Mouse (Mus musculus) neural tube, embryonic 10.5 days (tissue): Measurements from ENCODE around the gene Ghr.

ENCODE experiments used
- DNase-seq: peaks from one replicate; pipeline ENCODE4 v3.0.0-alpha.2; 2017; ENCODE audit warnings: low spot score; ENCODE audit errors: extremely low spot score

Gene Ghr

DNA sequence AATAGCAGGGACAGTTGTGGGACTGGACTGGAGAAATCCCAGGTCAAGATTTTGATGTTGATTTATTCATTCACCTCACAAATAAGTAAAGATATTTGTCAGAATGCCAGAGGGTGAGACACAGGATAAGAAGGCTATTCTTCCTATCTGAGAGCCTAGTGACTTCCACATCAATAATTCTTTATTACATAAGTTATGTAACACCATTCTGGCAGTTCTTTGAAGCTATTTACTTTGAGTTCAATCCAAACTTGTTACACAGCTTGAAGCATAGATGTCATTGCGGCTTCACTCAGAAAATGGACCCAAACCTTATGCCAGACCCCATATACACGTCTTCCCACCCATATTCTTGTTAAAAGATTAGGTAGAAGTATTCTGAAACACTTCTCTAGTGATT lies 133.7 kb downstream of the Ghr start:
- no peak for DNase-seq

DNA sequence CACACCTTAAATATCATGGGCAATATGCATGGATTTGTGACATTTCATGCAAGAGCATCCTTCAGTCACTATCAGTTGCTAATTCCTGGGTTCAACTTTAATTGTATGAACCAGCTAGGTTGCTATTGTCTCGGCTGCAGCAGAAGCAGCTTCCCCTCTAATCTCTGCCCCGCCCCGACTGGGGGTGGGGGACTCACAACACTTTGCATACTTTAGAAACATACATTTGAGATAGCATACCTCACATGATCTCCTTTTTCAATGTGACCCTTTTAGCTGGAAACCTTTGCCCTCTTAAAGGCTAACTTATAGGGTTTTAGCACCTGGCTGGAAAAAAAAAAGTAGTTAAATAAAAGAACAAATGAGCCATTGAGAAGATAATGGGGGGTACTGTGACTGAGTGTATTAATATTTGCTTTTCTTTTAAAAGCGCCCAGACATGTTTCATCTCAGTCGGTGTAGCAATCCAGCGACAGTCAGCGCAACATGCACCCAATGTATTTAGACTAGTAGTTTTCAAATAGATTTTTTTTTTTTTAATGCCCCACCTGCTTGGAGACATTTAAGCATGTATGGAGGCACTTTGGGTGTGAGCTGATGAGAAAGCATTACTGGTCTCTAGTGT lies 137.9 kb downstream of the Ghr start:
- DNase-seq = no peak

DNA sequence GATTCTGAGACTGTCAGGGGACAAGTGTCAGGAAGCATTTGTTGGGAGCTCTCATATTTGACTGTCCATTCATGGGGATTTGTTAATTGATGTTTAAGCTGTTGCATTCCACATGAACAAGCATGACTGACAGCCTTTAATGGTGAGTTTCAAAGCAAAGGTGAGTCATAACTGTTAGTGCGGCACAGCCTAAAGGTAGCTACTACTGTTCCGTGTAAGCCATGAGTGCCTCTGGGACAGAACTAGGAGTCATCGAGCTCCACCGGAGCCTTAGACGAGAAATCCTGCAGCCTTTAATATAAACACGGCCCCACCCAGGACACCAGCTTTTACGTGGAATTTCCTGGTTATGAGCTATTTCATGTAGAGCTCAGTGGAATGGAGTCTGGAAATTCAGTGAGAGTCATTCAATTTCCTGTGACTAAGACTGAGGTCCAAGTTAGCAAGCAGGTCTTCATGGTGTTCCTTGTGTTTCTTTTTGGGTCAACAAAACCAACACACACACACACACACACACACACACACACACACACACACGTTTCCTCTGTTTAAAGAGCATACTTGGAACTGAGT lies 138.8 kb downstream of the Ghr start:
- DNase-seq = no peak

GRCm38 (mm10) chr15:3441506-3442286 lies 141.6 kb downstream of the Ghr start:
- DNase-seq = no peak

GRCm38 (mm10) chr15:3437381-3437780 lies 145.9 kb downstream of the Ghr start:
- no peak for DNase-seq

DNA sequence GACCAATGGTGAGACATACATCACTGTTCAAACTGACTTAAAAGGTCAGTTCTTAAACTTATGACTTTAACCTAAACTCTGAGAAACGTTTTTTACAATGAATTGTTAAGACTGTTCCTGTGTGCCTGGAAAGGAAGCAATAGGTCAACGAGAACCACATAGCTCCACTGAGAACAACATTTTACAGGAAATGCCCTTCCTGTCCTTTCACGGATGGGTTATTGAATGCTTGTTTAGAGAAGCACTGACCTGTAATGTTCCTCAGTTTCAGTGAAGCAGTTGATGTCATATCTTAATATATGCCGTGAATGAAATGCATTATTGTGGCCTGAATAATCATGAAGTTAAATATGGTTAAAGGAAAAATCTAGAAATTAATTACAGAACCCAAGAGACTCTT lies 147.7 kb downstream of the Ghr start:
- DNase-seq = no peak

GRCm38 (mm10) chr15:3434461-3434860 lies 148.8 kb downstream of the Ghr start:
- DNase-seq = no peak

DNA sequence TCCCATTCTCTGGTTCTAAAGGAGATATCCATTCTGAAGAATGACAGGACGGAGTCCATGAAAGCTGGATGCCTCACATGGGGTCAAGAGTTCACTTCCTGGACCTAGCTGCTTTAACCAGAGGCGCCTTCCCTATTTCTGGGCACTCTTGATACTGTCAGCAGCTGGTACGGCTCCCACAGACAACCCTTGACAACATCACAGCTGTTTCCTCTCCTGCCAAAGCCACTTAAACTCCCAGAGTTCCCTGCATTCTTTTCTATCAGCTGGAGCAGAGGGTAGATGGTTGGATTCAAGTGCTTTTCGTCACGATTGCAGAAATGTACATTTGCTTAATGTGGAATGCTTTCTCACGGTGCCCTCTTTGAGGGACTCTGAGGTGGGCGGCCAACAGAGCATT lies 150.0 kb downstream of the Ghr start:
- DNase-seq = no peak

GRCm38 (mm10) chr15:3432823-3433222 lies 150.5 kb downstream of the Ghr start:
- no peak for DNase-seq

GRCm38 (mm10) chr15:3429417-3429816 lies 153.9 kb downstream of the Ghr start:
- no peak for DNase-seq

DNA sequence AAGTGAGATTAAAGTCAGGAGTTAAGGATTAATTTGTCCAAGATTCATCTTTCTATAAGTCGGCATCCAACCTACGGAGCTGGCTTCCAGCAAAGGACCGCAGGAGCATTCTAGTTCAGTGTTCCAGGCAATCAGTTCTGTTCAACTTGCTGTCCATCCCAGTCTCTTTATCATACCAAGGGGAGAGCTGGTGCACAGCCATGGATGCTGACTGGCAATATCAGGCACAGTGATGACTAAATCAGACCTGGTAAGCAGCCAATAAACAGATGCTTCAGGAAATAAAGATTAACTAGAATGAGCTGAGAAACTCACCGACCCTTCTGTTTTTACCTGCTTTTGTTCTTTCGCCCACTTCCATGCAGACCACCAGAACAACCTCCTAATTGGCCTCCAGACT lies 154.3 kb downstream of the Ghr start:
- DNase-seq = no peak

DNA sequence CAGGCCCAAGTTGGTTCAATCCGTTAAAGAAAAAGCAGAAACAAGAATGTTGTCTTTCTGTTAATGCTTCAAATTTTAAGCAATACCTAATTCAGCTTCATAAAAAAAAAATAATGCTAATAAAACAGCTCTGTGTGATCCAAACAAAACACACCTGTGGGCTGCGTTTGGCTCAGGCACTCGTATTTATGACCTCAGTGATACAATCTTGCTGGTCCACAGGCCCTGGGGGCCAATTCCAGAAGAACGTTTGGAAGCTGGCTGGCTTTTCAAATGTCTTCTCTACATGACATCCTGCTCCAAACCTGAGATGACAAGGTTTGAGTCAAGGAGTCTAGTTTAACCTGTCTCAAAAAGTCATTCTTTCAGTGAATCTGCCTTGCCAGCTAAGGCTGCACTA lies 156.9 kb downstream of the Ghr start:
- no peak for DNase-seq

DNA sequence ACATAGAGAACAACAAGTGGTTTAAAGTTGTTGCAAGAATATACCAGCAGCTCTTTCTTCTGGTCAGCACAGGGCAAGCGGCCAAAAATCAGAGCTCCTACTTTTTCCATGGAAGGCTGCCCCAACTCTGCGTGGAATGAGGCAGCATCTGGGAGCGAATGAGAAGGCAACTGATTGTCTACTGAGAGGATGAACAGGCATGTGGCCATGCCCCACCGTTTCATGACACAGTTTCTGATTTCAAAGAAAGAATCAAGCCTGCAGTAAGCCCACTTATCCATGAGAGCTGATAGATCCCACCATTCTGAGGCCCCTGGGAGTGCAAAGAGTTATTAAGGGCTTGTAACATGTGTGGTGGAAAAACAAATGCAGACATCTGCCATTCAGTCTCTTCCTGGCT lies 160.1 kb downstream of the Ghr start:
- DNase-seq = no peak

DNA sequence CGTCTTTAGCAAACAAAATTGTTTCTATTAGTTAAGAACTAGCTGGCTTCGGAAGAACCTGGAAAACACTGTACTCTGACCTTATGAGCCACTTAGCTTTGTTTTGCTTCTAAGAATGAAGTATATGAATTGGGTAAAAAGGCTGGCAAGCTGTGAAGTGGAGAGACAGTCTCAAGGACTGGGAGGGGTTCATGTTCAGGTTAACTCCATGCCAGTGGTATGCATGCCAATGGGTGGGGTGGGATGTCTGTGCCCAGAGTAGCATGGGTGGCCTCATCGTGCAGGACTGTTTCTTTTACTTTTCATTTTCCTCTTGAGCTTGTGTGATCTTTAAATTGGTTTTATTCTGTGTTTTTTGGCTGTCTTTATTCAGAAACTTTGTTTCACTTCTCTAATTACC lies 165.6 kb downstream of the Ghr start:
- DNase-seq = no peak

GRCm38 (mm10) chr15:3413103-3413502 lies 170.2 kb downstream of the Ghr start:
- DNase-seq = no peak

DNA sequence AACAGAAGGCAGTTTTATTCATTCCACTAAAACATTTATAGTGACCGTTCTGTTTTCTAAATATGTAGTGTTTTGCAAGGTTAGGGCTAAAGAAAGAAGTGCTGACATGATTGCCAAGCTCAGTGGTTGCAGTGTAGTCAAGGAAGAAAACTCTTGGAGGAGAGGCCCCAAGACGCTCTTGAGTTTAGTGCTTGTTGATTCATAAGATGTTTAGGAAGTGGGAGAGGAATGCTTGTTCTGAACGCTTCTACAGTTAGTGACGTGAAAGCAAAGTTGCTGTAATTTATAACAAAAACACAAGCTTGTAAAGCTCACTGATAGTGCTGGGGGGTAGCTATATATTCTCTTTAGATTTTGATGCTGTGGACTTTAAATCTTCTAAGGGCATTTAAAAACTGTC lies 174.8 kb downstream of the Ghr start:
- DNase-seq = no peak

DNA sequence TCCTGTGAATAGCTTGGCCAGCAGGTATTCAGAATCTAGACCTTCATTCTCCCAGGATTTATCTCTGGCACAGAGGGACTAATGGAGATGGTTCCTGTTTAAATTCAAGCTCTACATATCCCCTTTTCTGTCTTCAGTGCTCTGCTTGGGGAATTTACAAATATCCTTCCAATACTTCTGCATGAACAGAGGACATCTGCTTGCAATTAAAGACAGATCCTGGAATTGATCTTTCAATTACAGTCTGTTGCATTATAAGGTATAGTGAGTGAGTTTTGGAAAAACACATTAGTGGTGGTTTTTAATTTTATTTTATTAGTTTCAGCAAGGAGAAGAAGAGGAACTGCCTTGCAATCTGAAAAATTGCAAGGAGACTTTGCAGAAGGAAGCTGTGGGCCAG lies 184.1 kb downstream of the Ghr start:
- no peak for DNase-seq

DNA sequence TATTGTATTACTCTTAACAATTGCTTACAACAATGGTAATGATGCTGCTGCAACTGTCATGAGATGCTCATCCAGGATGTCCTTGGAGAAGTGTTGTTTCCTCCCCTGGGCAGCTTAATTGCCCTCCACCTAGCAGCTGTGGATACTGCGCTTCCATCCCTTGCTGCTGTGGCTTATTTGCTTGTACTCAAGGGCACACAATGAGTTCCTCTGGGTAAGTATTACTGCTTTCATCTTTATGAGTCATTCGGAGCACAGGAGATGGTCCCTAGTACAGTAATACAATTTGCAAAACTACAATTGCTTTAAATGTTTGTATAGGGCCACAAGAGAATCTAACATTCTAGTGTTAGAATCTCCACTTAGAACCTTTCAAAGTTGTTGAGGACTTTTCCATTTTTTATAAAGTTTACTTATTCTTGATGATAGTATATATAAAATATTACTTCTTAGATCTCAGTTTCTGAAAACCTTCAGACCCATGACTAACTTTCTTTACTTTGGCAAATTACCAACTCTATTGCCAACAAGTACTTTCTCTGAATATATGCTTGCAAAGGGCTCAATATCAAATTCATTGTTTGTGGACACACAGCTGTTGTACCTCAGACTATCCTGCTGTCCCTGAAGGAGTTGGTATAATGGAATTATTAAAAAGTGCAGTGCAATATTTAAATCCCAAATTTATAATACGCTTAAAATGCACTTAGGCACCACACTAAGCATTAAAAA lies 185.8 kb downstream of the Ghr start:
- DNase-seq = no peak

GRCm38 (mm10) chr15:3396149-3396548 lies 187.1 kb downstream of the Ghr start:
- no peak for DNase-seq

DNA sequence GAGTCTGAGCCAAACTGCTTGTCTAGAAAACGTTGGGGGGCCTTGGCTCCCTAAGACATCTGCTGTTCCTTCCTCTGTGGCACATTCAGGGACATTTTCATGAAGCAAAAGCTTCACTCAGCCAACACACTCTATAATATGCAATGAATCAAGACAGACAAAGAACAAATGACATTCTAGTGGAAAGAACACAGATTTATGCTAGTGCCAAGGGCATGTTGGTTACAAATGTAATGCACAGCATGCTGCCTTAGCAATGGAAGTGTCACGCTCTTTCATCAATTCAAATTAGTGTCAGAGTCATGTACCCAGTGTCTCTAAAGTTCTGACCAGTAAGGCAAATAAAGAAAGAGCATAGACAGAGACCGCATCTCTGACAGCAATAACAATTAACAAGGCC lies 187.6 kb downstream of the Ghr start:
- no peak for DNase-seq

GRCm38 (mm10) chr15:3390722-3391121 lies 192.6 kb downstream of the Ghr start:
- no peak for DNase-seq

GRCm38 (mm10) chr15:3389011-3389410 lies 194.3 kb downstream of the Ghr start:
- no peak for DNase-seq
